Mouse (Mus musculus): ENCODE data around the gene A530016L24Rik. TPM values are rescaled to one million over a fixed set of nuclear protein-coding genes. Genes with fewer than 3 reads are reported as not detected.

A530016L24Rik gene
- total and polyA plus RNA-seq, 3 experiments = not detected

DNA sequence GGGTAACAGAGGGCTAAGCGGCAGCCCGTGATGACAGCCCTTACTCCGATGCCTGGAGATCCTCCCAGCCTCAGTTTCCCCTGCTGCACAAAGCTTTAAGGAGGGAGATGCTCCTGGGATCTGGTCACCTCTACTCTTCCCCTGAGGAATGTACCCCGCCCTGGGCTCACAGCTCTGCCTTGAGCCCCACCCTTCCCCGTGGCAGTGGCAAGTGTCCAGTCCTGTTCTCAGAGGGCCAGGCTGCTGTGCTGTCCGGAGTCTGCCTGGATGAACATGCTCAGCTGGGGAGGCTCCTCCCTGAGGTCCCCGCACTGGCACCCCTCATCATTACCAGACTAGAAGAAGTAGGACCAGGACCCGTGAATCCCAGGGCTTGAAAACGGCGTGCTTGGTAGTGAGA, 21.9 kb upstream of the A530016L24Rik start:
- no peaks in the 10 kb centered on the region for H3K79me2 ChIP-seq (replicated peaks; ENCODE audit: control insufficient read depth, extremely low read depth, insufficient read depth, poor library complexity, severe bottlenecking)
- peaks cover 3 to 4% of the 10 kb centered on the region in 2 experiments; a peak in 1 of 4 replicates for H3K4me1 ChIP-seq (ENCODE audit: control insufficient read depth in 1 of 2, insufficient read depth in 2 of 2)
- H3K4me2 ChIP-seq (ENCODE audit: insufficient read depth, low read depth, poor library complexity, severe bottlenecking) = no peak overlapping the region
- H3K27ac ChIP-seq (ENCODE audit: insufficient read depth, low read depth) = no peak overlapping the region
- H3K9me3 ChIP-seq (replicated peaks; ENCODE audit: low read length) = peaks cover 7% of the 10 kb centered on the region
- H3K27me3 ChIP-seq (replicated peaks) = peaks cover 93% of the 10 kb centered on the region
- dilution Hi-C loops (cut with MboI; ENCODE audit: extremely low pct_ligation_motif_present, extremely low pct_unique_long_range_greater_than_20kb, low sequenced_read_pairs) (no loop called here), in situ Hi-C loops (cut with MboI; ENCODE audit: low pct_ligation_motif_present, low pct_unique_long_range_greater_than_20kb, low sequenced_read_pairs) (no loop called here)
- H3K4me3 ChIP-seq (replicated peaks in 1 of 3; ENCODE audit: low read depth in 2 of 3, low read length in 2 of 3, poor library complexity in 1 of 3) = no peak overlapping the region
- DNase-seq (ENCODE audit: extremely low read depth) = no peak
- TF ChIP-seq POLR2A (IDR thresholded peaks at IDR 0.05; ENCODE audit: low read depth, low read length) (no peak), PAX5 (IDR thresholded peaks at IDR 0.05; ENCODE audit: low read length) (no peak), NELFE (IDR thresholded peaks at IDR 0.05; ENCODE audit: low read depth, low read length) (no peak), MAFK (IDR thresholded peaks at IDR 0.05; ENCODE audit: insufficient replicate concordance, low read length) (no peak), MAZ (IDR thresholded peaks at IDR 0.05; ENCODE audit: low read depth, low read length) (no peak), ETS1 (conservative IDR thresholded peaks at IDR 0.05; ENCODE audit: low read depth, low read length) (no peak), MAX (IDR thresholded peaks at IDR 0.05; ENCODE audit: low read length) (no peak), BHLHE40 (IDR thresholded peaks at IDR 0.05; ENCODE audit: low read depth, low read length) (no peak), ZMIZ1 (IDR thresholded peaks at IDR 0.05; ENCODE audit: low read depth, low read length) (no peak), SMC3 (IDR thresholded peaks at IDR 0.05; ENCODE audit: low read depth, low read length) (no peak), RAD21 (IDR thresholded peaks at IDR 0.05; ENCODE audit: low read depth, low read length) (no peak), IRF4 (IDR thresholded peaks at IDR 0.05; ENCODE audit: low read depth, low read length) (no peak)
- H3K9ac ChIP-seq (ENCODE audit: insufficient read depth, low read depth) = no peak overlapping the region
- no peaks in the 10 kb centered on the region for H3K36me3 ChIP-seq (replicated peaks in 1 of 2; ENCODE audit: control insufficient read depth in 1 of 2, insufficient read depth in 1 of 2, low read length in 1 of 2)

DNA sequence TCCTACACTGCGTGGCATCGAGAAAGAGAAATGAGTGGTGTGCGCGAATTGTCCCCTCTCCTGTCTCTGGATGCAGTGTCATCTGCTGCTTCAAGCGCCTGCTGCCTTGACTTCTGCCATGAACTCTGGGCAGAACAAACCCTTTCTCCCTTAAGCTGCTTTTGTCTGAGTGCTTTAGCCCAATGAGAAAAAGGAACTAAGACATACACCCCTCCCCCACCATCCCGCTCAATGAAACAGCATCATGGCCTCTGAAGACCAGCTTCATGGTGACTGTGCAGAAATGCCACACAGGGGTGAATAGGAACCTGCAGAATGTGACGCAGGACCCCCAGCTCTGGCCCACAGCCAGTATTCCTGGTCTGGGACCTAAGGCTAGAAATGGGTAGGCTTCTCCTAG, 19.9 kb upstream of the A530016L24Rik start:
- H3K9ac ChIP-seq (ENCODE audit: insufficient read depth, low read depth) = no peak overlapping the region
- no peak overlapping the region for H3K4me3 ChIP-seq (replicated peaks in 1 of 3; ENCODE audit: low read depth in 2 of 3, low read length in 2 of 3, poor library complexity in 1 of 3)
- no peaks in the 10 kb centered on the region for H3K36me3 ChIP-seq (replicated peaks in 1 of 2; ENCODE audit: control insufficient read depth in 1 of 2, insufficient read depth in 1 of 2, low read length in 1 of 2)
- no peak for TF ChIP-seq ZMIZ1 (IDR thresholded peaks at IDR 0.05; ENCODE audit: low read depth, low read length)
- no peak for TF ChIP-seq RCOR1 (conservative IDR thresholded peaks at IDR 0.05; ENCODE audit: low read depth, low read length)
- TF ChIP-seq IRF4 (IDR thresholded peaks at IDR 0.05; ENCODE audit: low read depth, low read length) = no peak
- no peak for TF ChIP-seq CHD2 (IDR thresholded peaks at IDR 0.05; ENCODE audit: low read length)
- no peak for TF ChIP-seq CHD1 (IDR thresholded peaks at IDR 0.05; ENCODE audit: low read depth, low read length)
- TF ChIP-seq KAT2A (IDR thresholded peaks at IDR 0.05; ENCODE audit: insufficient replicate concordance, low read length) = no peak
- no peak for TF ChIP-seq PAX5 (IDR thresholded peaks at IDR 0.05; ENCODE audit: low read length)
- TF ChIP-seq MEF2A (IDR thresholded peaks at IDR 0.05; ENCODE audit: borderline replicate concordance, low read depth, low read length) = no peak
- TF ChIP-seq SMC3 (IDR thresholded peaks at IDR 0.05; ENCODE audit: low read depth, low read length) = no peak
- peaks cover 5% of the 10 kb centered on the region for H3K9me3 ChIP-seq (replicated peaks; ENCODE audit: low read length)
- H3K79me2 ChIP-seq (replicated peaks; ENCODE audit: control insufficient read depth, extremely low read depth, insufficient read depth, poor library complexity, severe bottlenecking) = no peaks in the 10 kb centered on the region
- H3K27me3 ChIP-seq (replicated peaks) = peaks cover 96% of the 10 kb centered on the region
- no peak overlapping the region for H3K4me2 ChIP-seq (ENCODE audit: insufficient read depth, low read depth, poor library complexity, severe bottlenecking)
- H3K27ac ChIP-seq (ENCODE audit: insufficient read depth, low read depth) = no peak overlapping the region
- dilution Hi-C loops (cut with MboI; ENCODE audit: extremely low pct_ligation_motif_present, extremely low pct_unique_long_range_greater_than_20kb, low sequenced_read_pairs) = no loop called here
- H3K4me1 ChIP-seq (ENCODE audit: control insufficient read depth in 1 of 2, insufficient read depth in 2 of 2) = peaks cover 3 to 4% of the 10 kb centered on the region in 2 experiments; a peak in 1 of 4 replicates
- in situ Hi-C loops (cut with MboI; ENCODE audit: low pct_ligation_motif_present, low pct_unique_long_range_greater_than_20kb, low sequenced_read_pairs) = no loop called here
- no peak for DNase-seq (ENCODE audit: extremely low read depth)

Data from CH12.LX (cell line).